Mouse (Mus musculus) embryonic facial prominence, embryonic 11.5 days (tissue): Measurements from ENCODE around the gene Spock1. TPM values are rescaled to one million over a fixed set of nuclear protein-coding genes. Genes with fewer than 3 reads are reported as not detected.

Experiments used
- ATAC-seq: fragments of 200-750 bp; cut with Nextera tagmentation; replicated peaks from 2 replicates; pipeline ENCODE4 v1.8.0; 2017; ENCODE audit warnings: low read depth; ENCODE audit not compliant: insufficient number of reproducible peaks, low FRiP score, low TSS enrichment
- DNase-seq: peaks from one replicate; pipeline ENCODE4 v3.0.0-alpha.2; 2015; ENCODE audit warnings: low spot score
- H3K27ac ChIP-seq: fragments of 300-500 bp; sonication (generic); replicated peaks from 2 replicates; pipeline ENCODE4 v1.5.1; 2014; ENCODE audit warnings: mild to moderate bottlenecking, low read depth, low read length, control low read depth
- H3K27me3 ChIP-seq: fragments of 300-500 bp; sonication (generic); 2 replicates; pipeline ENCODE4 v1.6.1; 2014; ENCODE audit warnings: mild to moderate bottlenecking, low read length, moderate library complexity, mixed read lengths; ENCODE audit not compliant: control insufficient read depth, insufficient read depth
- H3K36me3 ChIP-seq: fragments of 300-500 bp; sonication (generic); replicated peaks from 2 replicates; pipeline ENCODE4 v1.6.1; 2014; ENCODE audit warnings: low read depth, mild to moderate bottlenecking, low read length, moderate library complexity, mixed read lengths; ENCODE audit not compliant: control insufficient read depth, insufficient read depth
- H3K4me1 ChIP-seq: fragments of 300-500 bp; sonication (generic); 2 replicates; pipeline ENCODE4 v1.6.1; 2014; ENCODE audit warnings: low read length, mixed read lengths; ENCODE audit not compliant: control insufficient read depth, insufficient read depth
- H3K4me2 ChIP-seq: fragments of 300-500 bp; sonication (generic); 2 replicates; pipeline ENCODE4 v1.6.1; 2014; ENCODE audit warnings: low read depth, mild to moderate bottlenecking, control low read depth, low read length, moderate library complexity
- H3K4me3 ChIP-seq: fragments of 300-500 bp; sonication (generic); 2 replicates; pipeline ENCODE4 v1.5.1; 2014; ENCODE audit warnings: low read depth, low read length, control low read depth
- H3K9ac ChIP-seq: fragments of 300-500 bp; sonication (generic); replicated peaks from 2 replicates; pipeline ENCODE4 v1.6.1; 2014; ENCODE audit warnings: mild to moderate bottlenecking, control low read depth, low read length
- H3K9me3 ChIP-seq: fragments of 300-500 bp; sonication (generic); replicated peaks from 2 replicates; pipeline ENCODE4 v1.6.1; 2016; ENCODE audit warnings: mild to moderate bottlenecking, low read length, inconsistent platforms, mixed read lengths; ENCODE audit not compliant: control insufficient read depth
- WGBS: fragments of 180-500 bp; shearing (Covaris S2); extraction: QIAGEN DNeasy Blood & Tissue Kit; methylation state at CpG from one replicate; pipeline ENCODE4 v1.1.7; 2014; 5-methylcytosine and 5-hydroxymethylcytosine counted together
- polyA plus RNA-seq: library from polyadenylated mRNA; unstranded; fragments of >200 nt; fragmentation: Nextera tagmentation; extraction: Ambion mirVana; gene quantifications from 2 replicates; pipeline ENCODE4 v1.2.1, GENCODE M21; 2014

Gene Spock1
- polyA plus RNA-seq, 1 experiment from 2014 or later = 7.6 TPM

DNA sequence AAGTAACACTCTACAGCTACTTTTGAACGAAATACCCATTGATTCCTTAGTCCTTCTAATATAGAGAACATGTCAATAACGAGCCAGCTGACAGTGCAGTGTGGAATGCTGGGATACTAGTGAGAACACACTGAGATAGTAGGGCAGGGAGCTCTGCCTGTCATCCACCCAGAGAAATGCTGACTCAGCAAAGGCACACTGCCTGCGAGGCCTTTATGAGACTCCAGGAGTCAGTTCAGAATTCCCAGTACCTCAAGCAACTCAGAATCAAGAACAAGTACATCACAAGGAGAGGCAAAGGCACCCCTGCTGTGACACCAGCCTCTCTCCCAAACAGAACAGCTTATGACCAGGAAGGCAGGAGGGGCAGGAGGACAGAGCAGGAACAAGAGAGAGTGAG is 163.5 kb downstream of the Spock1 start:
- DNase-seq = no peak
- ATAC-seq = no peak
- H3K4me1 ChIP-seq = no peaks in the 10 kb centered on the region
- no peaks in the 10 kb centered on the region; the same call in 1 of the 2 replicates for H3K9me3 ChIP-seq
- H3K27ac ChIP-seq = no peak overlapping the region
- no peak overlapping the region for H3K9ac ChIP-seq
- no peaks in the 10 kb centered on the region for H3K36me3 ChIP-seq
- no peak overlapping the region for H3K4me2 ChIP-seq
- WGBS = 82% methylated on average over 3 of the region's 3 CpGs
- no peaks in the 10 kb centered on the region for H3K27me3 ChIP-seq
- H3K4me3 ChIP-seq = no peak overlapping the region

DNA sequence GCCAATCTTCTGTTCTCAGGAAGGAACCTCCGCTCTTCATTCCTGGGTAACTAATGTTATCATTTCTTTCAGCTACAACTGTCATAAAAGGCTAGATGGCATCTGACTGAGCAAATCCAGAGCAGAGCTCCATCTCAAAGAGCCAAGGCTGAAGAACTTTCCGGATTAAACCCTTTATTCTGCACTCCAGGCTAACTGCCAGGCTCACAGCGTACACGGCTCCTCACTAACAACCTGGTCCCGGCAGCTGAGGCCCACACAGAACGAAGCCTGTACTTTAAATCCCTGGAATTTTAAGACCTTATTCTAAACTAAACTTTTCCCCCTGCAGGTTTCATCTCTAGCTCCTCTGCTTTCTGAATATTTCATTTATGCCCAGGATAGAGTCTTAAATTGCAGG is 166.9 kb downstream of the Spock1 start:
- no peak for ATAC-seq
- WGBS = 68% methylated on average over 6 of the region's 6 CpGs
- no peak overlapping the region for H3K27ac ChIP-seq

DNA sequence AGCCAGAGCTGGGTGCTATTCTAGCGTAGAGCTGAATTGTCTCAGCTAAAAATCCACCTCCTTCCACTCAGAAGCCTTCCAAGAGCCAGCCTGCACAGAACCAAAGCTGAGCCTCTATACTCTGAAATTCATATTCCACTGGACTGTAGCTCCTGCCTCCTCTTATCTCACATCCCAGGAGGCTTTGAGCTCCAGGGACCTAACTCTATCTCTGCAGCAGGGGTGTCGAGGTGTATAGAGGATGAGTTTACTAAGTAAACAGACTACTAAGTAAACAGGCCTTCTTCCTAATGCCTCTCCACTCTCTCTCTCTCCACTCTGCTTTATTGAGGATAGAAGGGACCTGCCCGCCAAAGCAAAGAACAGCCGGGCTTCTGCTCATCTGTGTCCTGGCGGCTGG is 167.7 kb downstream of the Spock1 start:
- Histone ChIP-seq H3K4me1 (no peaks in the 10 kb centered on the region), H3K9ac (no peak overlapping the region), H3K36me3 (no peaks in the 10 kb centered on the region), H3K27me3 (no peaks in the 10 kb centered on the region), H3K27ac (no peak overlapping the region), H3K9me3 (no peaks in the 10 kb centered on the region), H3K4me3 (no peak overlapping the region), H3K4me2 (no peak overlapping the region)
- ATAC-seq (no peak), DNase-seq (no peak)
- 43% methylated on average over 5 of the region's 5 CpGs for WGBS

More for the DNA sequence above, 166.9 kb downstream of the Spock1 start:
- no peaks in the 10 kb centered on the region for H3K36me3 ChIP-seq
- H3K27me3 ChIP-seq = no peaks in the 10 kb centered on the region
- no peak for DNase-seq
- no peak overlapping the region for H3K9ac ChIP-seq
- no peak overlapping the region for H3K4me2 ChIP-seq
- H3K9me3 ChIP-seq = no peaks in the 10 kb centered on the region
- H3K4me1 ChIP-seq = no peaks in the 10 kb centered on the region
- no peak overlapping the region for H3K4me3 ChIP-seq

DNA sequence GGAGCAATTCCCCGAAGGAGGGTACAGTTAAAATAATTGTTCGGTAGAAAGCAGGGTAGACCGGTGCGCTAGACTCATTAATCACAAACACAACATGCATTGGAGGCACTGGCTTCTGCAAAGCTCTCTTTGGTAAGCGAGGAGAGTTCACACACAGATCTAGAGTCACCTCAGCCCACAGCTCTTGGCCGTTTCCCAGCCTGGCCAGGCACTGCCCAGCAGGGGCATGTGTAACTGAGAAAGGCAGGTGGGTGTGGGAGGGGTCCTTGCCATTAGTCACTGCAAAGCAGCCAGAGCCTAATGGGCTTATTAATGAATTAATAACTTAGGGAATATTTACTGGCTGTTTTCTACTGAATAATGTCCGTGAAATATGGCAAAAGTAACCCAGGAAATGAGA is 172.1 kb downstream of the Spock1 start:
- 66% methylated on average over 7 of the region's 7 CpGs for WGBS
- no peaks in the 10 kb centered on the region for H3K4me1 ChIP-seq
- no peak for ATAC-seq

DNA sequence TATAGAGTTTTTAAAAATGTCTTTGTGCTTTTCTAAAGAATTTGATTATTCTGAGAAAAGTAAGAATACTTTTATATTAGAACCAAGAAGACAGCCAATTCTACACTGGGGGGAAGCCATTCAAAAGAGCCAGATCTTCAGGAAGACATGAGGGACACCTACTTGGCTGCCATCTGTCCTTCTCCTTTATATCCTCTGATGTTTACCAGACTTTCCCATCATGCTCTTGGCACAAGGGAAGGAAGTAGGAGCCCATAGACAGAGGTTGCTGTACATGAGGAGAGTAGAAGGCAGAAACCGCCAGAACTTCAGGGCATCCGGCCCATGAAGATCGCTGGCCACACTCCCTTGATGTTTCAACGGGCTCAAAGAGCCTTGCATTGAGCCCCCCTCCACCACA is 173.6 kb downstream of the Spock1 start:
- no peak overlapping the region for H3K9ac ChIP-seq
- no peak overlapping the region for H3K4me3 ChIP-seq
- DNase-seq (no peak), ATAC-seq (no peak)
- no peak overlapping the region for H3K4me2 ChIP-seq
- WGBS = 88% methylated on average over 4 of the region's 4 CpGs
- no peaks in the 10 kb centered on the region for H3K36me3 ChIP-seq
- H3K9me3 ChIP-seq = no peaks in the 10 kb centered on the region
- no peak overlapping the region for H3K27ac ChIP-seq
- H3K4me1 ChIP-seq = no peaks in the 10 kb centered on the region
- no peaks in the 10 kb centered on the region for H3K27me3 ChIP-seq

More for the DNA sequence above, 172.1 kb downstream of the Spock1 start:
- Histone ChIP-seq H3K9ac (no peak overlapping the region), H3K4me3 (no peak overlapping the region), H3K4me2 (no peak overlapping the region), H3K27me3 (no peaks in the 10 kb centered on the region), H3K9me3 (no peaks in the 10 kb centered on the region), H3K27ac (no peak overlapping the region), H3K36me3 (no peaks in the 10 kb centered on the region)
- DNase-seq = no peak

DNA sequence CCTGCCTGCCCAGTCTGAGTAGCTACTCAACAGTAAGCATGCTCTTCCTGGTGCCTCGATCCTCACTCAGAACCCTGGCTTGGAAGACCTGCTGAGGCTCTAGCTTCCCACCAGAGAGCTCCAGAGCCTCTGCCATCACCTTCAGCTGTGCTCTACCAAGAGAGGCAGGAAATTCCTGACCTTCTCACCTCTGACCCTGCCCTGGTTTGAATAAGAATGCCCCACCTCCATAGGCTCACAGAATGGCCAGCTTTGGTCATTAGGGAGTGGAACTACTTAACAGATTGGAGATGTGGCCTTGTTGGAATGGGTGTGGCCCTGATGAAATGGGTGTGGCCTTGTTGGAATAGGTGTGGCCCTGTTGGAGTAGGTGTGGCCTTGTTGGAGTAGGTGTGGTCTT is 174.6 kb downstream of the Spock1 start:
- ATAC-seq = no peak
- no peak overlapping the region for H3K4me2 ChIP-seq
- H3K9ac ChIP-seq = no peak overlapping the region
- 90% methylated on average over 1 of the region's 1 CpGs for WGBS
- no peaks in the 10 kb centered on the region for H3K4me1 ChIP-seq
- H3K9me3 ChIP-seq = no peaks in the 10 kb centered on the region
- no peak overlapping the region for H3K4me3 ChIP-seq
- H3K27me3 ChIP-seq = no peaks in the 10 kb centered on the region
- no peaks in the 10 kb centered on the region for H3K36me3 ChIP-seq
- no peak for DNase-seq
- H3K27ac ChIP-seq = no peak overlapping the region

DNA sequence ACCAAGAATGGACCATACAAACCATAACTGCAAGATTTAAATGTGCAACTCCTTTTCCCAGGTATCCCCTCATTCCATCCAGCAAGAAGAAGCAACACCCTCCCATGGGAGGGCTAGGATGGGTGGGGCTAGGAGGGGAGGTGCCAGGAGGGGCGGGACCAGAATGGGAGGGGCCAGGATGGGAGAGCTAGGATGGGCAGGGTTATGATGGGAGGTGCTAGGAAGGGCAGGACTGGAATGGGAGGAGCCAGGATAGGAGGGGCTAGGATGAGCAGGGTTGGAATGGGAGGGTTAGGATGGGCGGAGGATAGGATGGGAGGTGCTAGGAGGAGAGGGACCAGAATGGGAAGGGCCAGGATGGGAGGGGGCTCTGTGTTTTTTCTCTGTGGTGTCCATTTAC is 175.9 kb downstream of the Spock1 start:
- Histone ChIP-seq H3K36me3 (no peaks in the 10 kb centered on the region), H3K9ac (no peak overlapping the region), H3K9me3 (no peaks in the 10 kb centered on the region), H3K27ac (no peak overlapping the region), H3K4me3 (no peak overlapping the region), H3K4me1 (no peaks in the 10 kb centered on the region), H3K4me2 (no peak overlapping the region), H3K27me3 (no peaks in the 10 kb centered on the region)
- ATAC-seq = no peak
- 70% methylated on average over 2 of the region's 2 CpGs for WGBS
- DNase-seq = no peak

DNA sequence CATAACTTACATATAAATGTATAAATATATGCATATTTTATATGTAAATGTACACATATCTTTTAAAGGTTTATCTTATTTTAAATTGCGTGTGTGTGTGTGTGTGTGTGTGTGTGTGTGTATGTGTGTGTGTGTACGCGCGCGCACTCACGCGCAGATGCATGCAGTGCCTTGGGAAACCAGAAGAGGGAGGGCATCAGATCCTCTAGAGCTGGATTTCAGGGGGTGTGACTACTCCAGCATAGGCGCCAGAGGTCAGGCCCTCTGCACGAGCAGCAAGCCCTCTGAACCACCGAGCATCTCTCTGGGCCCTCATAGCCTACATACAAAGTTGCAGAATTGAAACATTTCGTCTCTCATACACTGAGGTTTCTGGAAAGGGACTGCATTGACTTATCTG is 180.4 kb downstream of the Spock1 start:
- H3K27ac ChIP-seq = no peak overlapping the region
- no peak overlapping the region for H3K4me2 ChIP-seq
- H3K9me3 ChIP-seq = no peaks in the 10 kb centered on the region
- H3K4me1 ChIP-seq = no peaks in the 10 kb centered on the region
- ATAC-seq (no peak), DNase-seq (no peak)
- no peaks in the 10 kb centered on the region for H3K36me3 ChIP-seq
- WGBS = 91% methylated on average over 11 of the region's 11 CpGs
- no peaks in the 10 kb centered on the region for H3K27me3 ChIP-seq
- no peak overlapping the region for H3K4me3 ChIP-seq
- no peak overlapping the region for H3K9ac ChIP-seq
